Mouse (Mus musculus): Measurements from ENCODE around the gene Samd8.
A peak's percentile ranks its signal among the peaks of the same experiment; 100 is the strongest.

Samd8 gene

GRCm38 (mm10) chr14:21746251-21746650 is 4.1 kb upstream of the Samd8 start:
- no peak for DNase-seq (ENCODE audit: low spot score)

- DNase-seq (ENCODE audit: low spot score) = no peak
These were observed 3.5 kb upstream of the Samd8 start for GRCm38 (mm10) chr14:21746846-21747245.

GRCm38 (mm10) chr14:21747436-21748141 is 2.7 kb upstream of the Samd8 start:
- DNase-seq (ENCODE audit: low spot score) = no peak

- no peak for DNase-seq (ENCODE audit: low spot score)
These were observed 2.0 kb upstream of the Samd8 start for GRCm38 (mm10) chr14:21748142-21748870.

DNA sequence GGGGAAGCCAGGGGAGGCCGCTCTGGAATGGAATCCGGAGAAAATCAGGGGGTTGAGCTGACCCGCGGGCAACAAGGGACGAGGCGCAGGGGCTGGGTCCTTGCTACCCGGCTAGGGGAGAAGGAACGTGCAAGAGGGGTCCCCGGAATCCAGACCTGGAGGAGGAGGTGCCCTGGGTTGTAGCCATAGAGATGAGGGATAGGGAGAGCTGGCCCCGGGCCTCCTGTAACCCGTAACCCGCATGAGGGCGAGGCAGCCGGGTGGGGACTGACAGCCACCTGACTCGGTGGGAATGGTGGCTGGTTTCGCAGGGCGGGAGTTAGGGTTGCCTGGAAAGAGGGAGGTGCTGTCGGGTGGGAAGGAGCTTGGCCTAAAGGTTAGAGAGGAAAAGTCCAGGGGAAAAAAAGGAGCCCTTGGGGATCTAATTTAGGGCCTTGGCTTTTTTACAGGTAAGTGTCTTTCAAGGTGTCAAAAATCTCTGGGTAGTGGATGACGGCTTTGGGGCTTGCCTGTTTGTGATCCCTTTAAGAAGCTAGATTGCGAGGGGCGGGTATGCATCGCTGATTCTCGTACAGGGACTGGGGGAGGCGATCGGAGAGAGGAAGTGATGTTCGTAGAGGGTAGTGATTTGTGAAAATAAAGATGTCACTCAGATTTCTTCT is 681 bp downstream of the Samd8 start, which contains the start of gene Dusp13:
Dusp13 (minus strand) TSS at position 301 of the 662 bp plus-strand sequence.
- DNase-seq (ENCODE audit: low spot score) = peak; percentile 55

DNA sequence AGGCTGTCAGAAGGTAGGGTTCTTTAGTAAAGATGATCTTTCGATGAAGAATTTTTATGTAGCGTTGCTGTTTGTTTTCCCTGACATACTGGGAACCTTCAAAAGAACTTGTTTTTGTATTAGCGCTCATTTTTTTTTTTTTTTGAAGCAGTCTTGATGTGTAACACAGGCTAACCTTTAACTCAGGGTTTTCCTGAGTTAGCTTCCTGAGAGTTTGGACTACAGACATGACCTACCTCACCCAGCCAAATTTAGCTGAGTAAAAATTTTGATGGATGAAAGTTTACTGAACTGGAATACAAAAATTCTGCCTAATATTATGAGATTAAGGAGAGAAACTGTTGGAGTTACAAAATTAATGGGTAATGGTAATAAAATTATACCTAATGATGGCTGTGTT is 2.1 kb downstream of the Samd8 start:
- no peak for DNase-seq (ENCODE audit: low spot score)

DNA sequence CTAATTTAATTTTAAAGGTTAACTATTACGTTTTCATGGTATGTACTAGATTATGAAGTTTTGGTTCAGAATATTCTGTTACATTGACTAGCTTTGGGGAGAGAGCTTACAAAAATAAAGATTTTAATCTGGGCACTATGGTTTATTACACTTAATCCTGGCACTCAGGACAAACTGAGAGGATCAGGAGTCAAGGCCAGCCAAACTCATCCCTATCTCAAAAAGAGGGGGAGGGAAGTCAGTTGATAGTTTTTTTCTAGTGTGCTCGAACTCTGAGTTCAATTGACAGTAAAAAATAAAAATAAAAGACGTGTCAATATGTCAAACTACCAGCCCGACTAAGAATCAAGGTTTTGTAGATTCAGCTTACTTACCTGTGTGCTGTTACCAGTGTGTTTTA is 3.0 kb downstream of the Samd8 start:
- no peak for DNase-seq (ENCODE audit: low spot score)

DNA sequence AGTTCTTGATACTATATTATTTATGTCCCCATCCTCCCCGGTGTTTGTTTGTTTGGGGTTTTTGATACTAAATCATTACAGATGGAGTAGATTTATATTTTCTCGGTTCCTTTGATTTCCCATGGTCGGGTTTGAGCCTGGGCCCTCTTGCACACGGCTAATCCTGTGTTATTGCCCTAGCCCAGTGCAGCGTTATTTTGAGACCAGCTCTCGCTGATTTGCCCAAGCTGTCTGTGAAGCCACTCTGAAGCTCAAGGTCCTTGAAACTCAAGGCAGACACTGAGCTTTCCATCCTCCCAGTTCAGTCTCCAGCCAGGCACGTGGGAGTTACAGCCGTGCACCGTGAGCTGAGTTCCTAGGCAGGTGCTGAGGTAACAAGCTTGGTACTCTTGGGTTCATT is 11.2 kb downstream of the Samd8 start:
- no peak for DNase-seq (ENCODE audit: low spot score)

DNA sequence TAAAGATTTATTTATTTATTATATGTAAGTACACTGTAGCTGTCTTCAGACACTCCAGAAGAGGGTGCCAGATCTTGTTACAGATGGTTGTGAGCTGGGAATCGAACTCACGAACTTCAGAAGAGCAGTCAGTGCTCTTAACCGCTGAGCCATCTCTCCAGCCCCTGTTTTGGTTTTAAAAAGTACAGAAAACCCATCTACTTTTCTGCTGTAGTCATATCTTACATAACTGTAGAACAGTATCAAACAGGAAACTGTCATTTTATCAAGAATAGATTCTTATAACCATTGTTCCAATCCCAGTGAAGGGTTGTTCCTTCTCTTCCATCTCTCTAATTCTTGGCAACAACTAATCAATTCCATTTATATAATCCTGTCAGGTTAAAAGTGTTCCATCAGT is 13.4 kb downstream of the Samd8 start:
- no peak for DNase-seq (ENCODE audit: low spot score)

DNA sequence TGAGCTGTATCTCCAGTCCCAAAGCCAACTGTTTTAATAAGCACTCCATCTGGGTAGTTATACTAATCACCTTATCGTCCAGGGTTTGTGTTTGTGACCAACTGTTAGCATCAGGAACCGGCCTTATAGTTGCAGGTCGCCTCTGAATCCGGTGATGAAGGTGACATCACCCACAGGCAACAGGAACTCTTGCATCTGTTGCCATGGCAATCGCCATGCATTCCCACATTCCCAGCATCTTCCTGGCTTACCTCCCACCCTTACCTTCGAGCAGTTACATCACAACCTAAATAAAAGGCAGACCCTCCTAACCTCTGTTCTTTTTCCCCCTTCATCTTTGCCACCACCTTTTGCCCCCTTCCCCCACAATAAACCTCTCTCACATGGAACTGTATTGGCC is 14.3 kb downstream of the Samd8 start:
- no peak for DNase-seq (ENCODE audit: low spot score)

GRCm38 (mm10) chr14:21765754-21766397 is 15.5 kb downstream of the Samd8 start:
- no peak for DNase-seq (ENCODE audit: low spot score)

DNA sequence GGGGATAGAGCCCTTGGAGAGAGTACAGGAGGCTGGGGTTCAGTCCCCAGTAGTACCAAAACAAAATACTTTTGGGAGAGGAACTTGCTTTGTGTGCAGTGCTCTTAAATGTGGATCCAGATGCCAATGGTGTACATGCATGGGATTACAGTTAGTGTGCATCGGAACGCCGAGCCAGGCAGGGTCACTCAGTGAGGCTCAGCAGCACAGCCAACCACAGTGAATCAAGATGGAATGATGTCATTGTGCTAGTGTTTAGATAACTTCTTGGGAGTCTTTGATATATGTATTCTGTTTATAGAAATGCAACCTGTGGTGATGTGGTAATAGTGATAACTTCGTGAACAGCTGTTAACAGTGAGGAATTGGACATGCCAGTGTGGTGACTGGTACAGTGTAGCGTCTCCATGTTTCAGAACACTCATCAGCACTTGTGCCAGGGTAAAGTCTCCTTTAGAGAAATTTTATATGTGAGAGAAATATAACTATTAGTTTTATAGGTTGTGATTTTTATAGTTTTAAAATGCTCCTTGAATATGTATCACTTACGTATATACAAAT is 16.1 kb downstream of the Samd8 start:
- no peak for DNase-seq (ENCODE audit: low spot score)

- DNase-seq (ENCODE audit: low spot score) = no peak
These were observed 22.4 kb downstream of the Samd8 start for GRCm38 (mm10) chr14:21772506-21773281.

DNA sequence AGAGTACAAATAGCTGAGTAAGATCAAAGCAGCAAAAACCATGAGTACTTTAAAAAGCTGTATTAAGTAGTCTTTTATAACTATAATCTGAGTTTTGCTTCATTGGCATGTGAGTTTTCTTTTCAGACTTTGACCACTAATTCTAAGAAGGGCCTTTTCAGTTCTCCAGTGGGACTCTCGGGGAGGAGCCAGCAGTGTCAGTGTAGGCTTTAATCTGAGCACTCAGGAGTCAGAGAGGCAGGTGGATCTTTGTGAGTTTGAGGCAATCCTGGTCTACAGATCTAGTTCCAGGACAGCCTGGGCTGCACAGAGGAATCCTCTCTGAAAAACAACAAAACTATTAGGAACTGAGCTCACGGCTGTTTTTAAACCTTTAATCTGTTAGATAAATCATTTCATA is 23.6 kb downstream of the Samd8 start:
- DNase-seq (ENCODE audit: low spot score) = no peak

DNA sequence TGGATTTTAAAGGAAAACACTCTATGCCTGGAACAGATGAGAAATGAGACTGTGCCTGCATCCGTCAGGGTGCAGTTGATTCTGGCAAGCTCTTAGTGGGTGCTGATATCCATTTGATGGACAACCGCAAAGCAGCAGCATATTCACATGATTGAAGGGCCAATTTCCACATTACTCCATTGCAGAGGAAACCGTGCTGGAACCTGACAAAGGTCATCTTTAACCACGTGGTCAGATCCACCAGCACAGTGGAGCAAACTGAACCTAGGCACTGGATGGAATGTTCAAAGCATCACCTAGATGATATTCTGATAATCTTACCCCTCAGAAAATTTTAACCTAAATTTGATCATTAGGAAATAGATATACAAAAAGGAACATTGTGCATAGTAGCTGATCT is 25.9 kb downstream of the Samd8 start:
- no peak for DNase-seq (ENCODE audit: low spot score)

GRCm38 (mm10) chr14:21786500-21786899 is 36.2 kb downstream of the Samd8 start:
- no peak for DNase-seq (ENCODE audit: low spot score)

DNA sequence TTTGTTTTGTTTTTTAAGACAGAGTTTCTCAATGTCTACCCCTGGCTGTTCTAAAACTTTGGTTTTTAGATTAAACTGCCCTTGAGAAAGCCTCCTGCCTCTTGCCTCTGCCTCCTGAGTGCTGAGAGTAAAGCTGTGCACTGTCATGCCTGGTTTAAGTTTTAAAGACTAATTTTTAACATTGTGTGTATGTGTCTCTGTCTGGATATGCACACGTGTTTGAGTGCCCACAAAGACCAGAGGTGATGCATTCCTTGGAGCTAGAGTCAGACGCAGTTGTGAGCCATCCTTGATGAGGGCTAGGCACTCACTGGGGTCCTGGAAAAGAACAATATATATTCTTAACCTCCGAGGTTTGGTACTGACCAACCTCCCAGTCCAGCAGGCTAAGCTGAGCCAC is 37.0 kb downstream of the Samd8 start:
- DNase-seq (ENCODE audit: low spot score) = no peak

DNA sequence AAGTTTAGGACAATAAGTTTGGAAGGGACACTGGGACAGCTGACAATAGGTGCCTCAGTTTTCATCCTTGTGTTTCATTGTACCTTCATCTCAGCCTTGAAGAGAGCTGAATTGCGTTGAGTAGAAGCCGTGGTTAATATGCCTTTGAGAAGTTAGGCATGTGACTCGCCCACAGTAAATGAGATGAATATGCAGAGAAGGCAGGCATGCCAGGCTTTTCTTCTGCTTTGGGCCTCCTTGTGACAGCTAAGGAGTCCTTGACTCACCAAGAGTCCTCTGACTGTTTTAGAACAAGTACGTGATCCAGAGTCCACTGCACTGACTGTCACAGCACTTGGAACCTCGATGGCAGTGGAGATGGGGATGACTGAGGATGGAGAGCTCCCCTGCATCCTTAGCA is 37.8 kb downstream of the Samd8 start:
- DNase-seq (ENCODE audit: low spot score) = peak; percentile 22

- no peak for DNase-seq (ENCODE audit: low spot score)
These were observed 40.4 kb downstream of the Samd8 start for GRCm38 (mm10) chr14:21790585-21791251.

- no peak for DNase-seq (ENCODE audit: low spot score)
These were observed 41.4 kb downstream of the Samd8 start for GRCm38 (mm10) chr14:21791722-21792121.

DNA sequence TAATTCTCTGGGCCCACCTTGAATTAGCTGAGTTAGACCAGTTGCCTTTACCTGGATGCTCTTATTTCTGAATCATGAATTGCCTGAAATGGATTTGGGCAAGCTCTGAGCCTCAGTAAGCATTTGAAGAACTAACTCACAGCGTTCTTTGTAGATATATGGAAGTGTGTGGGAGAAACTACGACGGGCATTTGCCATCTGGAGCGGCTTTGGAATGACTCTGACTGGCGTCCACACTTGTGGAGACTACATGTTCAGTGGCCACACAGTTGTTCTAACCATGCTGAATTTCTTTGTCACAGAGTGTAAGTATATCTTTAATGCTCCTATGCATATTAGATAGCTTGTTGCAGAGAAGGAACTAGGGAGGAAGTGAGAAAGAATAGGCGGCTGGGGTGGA is 41.9 kb downstream of the Samd8 start:
- DNase-seq (ENCODE audit: low spot score) = no peak
